Mouse (Mus musculus) mouse embryonic stem cell (cell line): Measurements from ENCODE around the gene Nsl1.

Experiments
- in situ Hi-C, 2 experiments: fragments of 300-500 bp; cut with MboI; formaldehyde crosslinking; loops; 1 replicate in 1 of 2; 3 replicates in 1 of 2; pipeline ENCODE4 v1.14.3; 2019 to 2020; ENCODE audit warnings: low sequenced_read_pairs in 2 of 2, low pct_unique_long_range_greater_than_20kb in 1 of 2, mixed read lengths in 1 of 2; ENCODE audit not compliant: unreplicated experiment in 1 of 2

Gene Nsl1

DNA sequence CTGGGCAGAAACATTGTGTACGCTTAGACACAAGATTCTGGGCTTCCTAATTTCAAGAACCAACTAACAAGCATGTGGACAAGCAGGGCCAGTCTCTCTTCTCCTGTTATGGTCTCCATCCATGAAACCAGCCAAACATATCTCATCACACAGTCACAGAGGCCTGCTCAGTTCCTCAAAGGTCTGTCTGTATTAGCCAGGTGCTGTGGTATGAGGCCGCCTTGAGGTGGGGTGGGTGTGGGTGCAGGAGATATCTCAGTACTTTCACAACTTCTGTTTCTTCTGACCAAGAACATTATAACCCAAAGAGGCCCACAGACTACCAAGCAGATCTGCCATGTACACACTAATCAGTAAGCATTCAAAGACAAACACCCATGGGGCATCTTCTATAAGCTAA is 17.5 kb upstream of the Nsl1 start:
- in situ Hi-C loops = no loop called here

DNA sequence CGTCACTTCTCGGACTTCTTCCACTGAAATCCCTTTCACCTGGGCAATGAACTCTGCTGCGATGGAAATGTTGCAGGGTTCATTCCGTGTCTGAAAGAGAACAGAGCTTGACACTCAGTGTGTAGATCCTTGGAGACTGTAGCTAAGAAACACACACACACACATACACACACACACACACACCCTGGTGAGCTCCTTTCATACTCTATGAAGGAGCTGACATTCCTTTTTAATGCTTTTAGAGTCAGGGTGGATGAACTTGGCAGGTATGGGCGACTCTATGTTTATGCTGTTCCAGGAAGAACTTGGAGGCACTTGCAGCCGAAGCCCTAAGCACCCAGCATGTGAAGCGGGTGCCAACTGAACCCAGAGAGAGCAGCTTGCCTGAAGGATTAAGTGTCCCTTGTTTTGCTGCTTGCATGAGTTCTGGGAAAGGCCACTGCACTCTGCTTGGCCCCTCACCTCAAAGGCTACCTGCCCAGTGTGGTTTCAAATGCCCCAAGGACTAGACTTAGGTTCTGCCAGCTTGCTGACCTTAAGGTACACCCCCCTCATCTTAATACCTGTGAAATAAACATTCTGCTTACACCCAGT is 16.5 kb upstream of the Nsl1 start:
- in situ Hi-C loops = no loop called here

DNA sequence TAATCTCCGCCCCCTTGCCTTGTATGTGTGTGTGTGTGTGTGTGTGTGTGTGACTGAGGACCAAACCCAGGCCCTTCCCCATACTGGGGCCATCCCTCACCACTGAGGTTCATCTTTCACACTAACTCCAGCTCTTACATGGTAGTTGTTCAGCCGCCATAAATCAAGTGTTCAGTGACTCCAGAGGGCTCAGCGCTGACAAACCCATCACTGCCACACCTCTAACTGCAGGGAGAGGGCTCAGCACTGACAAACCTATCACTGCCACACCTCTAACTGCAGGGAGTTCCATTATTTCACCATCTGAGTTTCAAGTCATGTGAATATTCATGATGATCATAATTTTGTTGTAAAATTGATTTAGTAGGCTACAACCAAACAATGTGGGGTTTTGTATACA is 9.3 kb upstream of the Nsl1 start:
- in situ Hi-C loops = no loop called here

DNA sequence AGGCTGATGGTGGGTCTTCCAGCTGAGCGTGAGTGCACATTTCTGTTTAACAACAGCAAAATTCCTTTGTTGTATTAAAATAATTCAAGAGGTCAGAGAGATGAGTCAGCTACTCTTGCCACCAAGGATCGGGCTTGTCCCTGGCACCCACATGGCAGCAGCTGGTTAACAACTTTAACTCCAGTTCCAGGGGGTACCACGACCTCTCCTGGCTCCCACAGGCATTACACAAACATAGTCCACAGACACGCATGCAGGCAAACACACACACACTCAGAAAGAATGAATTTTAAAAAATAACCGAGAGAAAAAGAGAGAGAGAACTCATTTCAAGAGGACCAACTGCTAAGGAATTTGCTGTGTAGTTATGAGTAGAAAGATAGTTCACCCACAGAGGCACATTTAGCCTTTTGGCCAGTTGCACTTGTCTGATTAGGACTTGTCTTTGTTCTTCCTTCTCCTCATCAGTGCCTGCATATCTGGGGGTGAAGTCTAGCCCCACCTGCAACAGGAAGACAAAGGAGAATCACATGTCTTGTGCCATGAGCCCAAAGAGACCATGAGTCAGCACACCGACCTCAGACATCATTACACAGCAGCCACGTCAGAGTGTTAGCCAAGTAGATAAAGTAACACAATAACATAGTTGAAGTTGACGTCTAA is 7.8 kb upstream of the Nsl1 start:
- in situ Hi-C loops = no loop called here

DNA sequence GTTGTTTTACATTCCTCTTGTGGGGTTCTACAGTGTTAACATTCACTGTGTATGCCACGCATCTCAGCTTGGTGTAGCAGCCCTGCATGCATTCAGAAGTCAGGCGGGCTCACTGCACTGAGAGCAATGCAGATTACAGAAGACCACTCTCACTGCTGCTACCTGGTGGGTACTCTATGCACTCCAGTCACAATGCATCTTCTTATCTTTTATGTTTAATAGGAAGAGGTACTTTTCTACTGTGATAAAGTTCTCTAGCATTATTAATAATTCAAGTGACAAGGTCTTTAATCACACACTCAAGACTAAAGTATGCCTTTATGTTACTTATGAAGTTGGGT is 7.3 kb upstream of the Nsl1 start:
- in situ Hi-C loops = no loop called here

DNA sequence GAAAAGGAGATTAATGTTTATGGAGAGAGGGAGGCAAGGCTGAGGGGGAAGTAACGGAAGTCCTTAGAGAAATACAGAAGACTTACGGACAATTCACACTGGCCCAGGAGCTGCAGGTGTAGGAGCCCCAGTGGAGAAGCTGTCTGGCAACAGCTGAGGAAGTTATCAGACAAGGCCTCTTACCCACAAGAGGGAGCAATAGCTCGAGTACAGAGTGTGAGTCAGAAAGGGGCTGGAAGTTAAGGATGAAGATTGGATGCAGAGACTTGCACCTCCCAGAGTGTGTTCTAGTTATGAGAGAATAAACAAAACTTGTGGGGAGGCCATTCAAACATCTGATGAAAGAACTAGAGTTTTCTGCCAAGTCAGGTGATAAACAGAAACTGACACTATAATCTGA is 5.4 kb upstream of the Nsl1 start:
- in situ Hi-C loops = no loop called here

DNA sequence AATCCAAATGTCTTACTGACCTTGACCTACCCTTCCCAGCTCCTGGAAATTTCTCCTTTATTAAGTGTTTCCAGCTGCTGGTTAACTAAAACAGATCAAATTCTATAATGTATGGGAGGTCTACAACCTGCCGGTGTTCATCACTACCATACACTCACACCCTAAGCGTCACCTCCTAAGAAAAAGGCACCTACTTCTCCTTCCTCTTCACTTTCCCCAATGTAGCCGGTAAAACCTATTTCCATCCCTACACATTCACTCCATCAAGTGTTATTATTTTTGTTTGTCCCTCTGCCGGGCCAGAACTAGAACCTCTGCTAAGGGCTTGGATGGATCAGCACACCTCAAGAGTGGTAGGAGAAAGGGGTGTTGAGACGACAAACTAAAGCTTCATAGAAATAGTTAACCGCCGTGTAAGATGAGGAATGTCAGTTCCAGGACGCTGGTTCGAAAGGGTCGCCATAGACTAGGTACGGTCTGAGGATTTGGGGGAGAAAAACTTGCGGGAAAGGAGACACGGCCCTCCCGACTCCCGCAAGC is 501 bp upstream of the Nsl1 start:
- in situ Hi-C loops = no loop called here

DNA sequence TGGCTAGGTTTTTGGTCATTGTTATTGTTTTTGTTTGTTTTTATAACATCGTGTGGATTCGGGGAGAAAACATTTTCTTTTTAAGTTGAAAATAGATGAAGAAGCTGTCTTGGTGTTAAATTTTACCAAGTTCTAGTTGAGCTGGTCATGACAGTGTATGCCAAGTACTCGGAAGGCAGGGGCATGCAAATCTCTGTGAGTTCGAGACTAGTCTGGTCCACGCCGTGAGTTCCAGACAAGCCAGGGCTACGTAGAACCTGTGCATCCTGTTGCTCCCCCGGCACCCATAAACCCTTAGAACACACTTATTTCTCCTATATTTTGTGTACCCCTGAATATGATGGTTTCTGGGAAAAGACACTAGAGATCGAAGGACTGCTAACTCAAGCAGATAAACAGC is 888 bp downstream of the Nsl1 start:
- in situ Hi-C loops = no loop called here

DNA sequence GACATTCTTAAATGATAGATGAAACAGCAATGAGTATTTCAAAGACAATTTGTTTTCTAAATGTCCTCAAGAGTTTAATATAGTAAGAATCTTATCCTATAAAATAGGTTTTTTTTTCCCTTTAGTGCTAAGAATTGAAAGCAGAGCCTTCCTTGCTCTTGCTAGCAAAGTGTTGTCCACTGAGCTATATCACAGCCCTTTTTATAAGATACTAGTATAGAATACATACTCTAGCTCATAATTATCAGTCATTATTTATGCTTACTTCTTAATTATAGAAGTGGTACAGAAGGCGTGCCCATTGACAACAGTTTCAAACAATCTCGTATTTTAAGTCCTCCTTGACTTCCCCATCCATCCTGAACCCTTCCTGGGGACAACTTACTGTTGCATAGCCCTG is 1.7 kb downstream of the Nsl1 start:
- in situ Hi-C loops = no loop called here

DNA sequence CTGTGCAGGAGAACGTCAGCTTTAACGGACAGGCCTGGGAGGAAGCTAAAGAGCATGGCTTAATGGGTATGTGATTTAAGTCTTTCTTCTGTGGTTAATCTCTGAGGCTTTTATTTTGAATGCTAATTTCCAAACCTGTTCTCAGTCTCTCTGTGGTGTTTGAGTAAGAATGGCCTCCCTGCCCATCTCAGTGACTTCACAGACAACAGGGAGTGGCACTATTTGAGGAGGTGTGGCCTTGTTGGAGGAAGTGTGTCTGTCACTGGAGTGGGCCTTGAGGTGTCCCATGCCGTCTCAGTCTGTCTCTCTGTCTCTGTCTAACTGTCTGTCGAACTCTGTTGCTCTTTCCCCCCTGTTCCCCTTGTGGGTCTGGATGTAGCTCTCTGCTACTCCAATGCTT is 2.4 kb downstream of the Nsl1 start:
- in situ Hi-C loops = no loop called here

DNA sequence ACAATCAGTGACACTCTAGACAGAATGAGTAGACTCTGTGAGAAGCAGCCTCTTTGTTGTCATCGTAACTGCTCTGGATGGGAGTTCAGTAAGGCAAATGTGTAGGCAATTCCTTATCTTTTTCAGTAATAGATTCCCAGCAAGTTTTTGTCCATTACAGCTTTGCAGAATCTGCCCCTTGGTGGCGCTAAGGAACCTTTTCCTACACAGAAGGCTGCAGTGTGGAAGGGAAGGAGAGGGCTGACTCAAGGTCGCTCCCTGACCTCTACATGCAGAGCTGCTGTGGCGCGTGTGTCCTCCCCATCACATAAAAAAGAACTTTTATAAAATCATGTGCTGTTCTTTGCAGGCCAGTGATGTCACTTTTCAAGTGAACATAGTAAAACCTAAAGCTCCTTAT is 5.6 kb downstream of the Nsl1 start:
- in situ Hi-C loops = no loop called here

DNA sequence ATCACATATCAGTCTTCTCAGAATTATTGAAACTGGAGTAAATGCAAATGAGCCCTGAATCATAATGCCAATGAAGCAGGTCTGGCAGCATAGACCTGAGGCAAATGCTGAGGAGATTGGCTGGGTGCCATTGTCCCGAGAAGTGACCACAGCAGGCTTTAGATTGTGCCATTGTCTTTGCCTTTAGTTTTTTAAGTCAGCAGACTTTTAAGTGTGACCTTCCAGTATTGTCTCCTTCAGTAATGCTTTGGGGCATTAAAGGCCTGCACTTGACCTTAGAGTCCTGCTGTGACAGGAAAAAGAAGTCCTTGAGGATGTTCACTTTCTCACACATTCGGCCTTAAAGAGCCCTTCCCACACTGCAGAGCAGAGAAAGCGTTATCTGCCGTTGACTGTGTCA is 7.4 kb downstream of the Nsl1 start:
- in situ Hi-C loops = no loop called here

DNA sequence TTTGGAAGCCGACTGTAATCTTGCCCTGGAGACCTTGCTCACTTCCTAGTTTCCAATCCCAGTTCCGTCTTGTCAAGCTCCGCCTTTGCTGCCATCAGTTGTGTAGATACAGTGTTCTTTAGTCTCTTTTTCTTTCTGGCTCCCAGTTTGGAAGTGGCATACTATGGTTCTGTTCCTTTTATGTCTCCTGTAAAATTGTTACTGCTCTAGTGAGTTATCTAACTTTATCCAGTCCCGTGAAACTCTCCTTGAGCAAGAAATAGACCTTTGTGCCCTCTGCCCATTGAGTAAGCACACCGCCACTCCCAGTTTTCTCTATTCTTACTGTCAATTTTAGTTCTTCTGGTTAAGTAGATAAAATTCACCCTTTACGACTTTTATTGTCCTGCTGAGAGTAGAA is 8.8 kb downstream of the Nsl1 start:
- in situ Hi-C loops = no loop called here

DNA sequence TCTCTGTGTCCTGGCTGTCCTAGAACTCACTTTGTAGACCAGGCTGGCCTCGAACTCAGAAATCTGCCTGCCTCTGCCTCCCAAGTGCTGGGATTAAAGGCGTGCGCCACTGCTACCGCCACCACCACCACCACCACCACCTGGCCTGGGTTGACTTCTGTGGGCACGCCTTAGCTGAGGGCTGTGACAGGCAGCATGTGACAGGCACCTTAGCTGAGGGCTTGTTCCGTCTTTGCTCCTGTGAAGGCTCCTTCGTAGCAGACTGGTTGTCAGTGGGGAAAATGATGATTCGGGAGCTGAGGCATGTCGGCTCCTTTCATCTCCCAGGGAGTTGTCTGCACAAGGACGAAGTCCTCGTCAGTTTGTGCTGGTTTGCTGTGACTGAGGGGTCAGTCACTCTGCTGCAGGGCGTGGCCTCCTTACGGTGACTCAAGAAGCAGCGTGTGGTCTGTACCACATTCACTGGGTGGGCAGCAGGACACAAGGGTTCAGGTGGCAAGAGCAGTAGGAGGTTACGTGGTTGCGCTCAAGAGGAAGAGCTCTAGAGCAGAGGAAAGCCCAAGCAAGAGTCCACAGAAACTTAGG is 9.6 kb downstream of the Nsl1 start:
- in situ Hi-C loops = no loop called here

DNA sequence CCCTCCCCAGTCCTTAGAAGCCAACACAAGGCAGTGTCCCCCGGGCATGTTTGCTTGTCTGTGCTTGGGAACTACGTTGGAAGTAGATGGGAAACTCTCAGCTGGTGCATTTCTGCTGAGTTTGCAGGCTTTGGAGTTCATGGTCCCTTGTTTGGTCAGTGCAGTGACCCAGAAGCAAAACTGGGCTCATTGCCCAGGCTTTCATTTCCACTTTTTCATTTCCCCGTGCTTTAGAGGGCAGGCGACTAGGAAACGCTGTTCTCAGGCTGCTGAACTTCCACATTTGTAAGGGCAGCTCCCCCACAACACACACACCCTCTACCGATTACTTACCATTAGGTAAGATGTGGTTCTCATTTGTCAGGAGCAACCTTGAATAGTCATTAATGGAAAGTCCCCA is 10.2 kb downstream of the Nsl1 start:
- in situ Hi-C loops = no loop called here

DNA sequence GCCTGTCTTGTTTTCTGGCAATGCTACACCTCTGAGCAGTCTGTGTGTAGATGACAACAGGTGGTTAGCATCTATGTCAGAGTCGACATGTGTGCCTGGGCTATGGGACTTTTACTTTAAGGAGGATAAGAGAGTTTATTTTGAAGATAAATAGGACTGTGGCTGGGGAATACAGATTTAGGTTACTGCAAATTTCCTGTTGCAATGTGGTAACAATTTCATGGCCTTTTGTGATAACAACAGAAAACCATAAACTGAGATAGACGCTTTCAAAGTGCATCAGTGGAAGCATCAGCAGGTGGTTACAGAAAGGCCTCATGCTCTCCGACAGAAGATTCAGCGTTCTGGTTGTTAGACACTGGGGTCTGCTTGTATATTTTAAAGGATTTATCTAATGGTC is 10.7 kb downstream of the Nsl1 start:
- in situ Hi-C loops = no loop called here

DNA sequence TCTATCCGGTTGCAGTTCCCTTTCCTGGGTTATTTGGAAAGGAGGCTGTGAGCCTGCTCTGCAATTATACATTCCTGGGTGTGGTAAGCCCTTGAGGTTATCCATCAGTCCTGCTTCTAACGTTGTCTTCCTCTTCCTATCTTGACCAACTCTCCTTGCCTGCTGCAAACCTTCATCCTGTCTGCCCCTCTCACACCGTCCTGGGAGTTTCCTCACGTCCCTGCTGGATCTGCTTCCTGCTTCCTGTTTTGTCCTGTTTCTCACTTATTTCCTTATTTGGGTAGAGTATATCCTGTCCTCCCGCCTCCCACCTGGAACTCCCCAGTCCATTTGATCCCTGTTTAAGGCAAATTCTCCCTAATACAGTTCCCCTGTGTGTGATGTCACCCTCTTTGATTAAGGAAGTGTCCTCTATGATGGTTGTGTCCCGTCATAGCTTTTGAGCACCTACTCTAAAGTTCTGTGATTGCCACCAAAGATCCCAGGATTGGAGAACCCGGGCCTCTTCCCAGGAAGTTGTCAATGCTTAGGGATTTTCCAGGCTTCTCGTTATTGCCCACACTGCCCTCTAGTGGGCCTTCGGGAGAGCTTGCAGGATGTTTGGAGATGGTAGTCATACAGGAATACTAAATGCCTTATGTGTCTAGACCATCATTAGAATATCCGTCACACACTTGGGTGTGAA is 12.5 kb downstream of the Nsl1 start:
- in situ Hi-C loops = loop anchor here in 1 of 2 experiments (25.0 kb wide), 1 partner anchor 212 kb away; no protein-coding TSS in a partner anchor

DNA sequence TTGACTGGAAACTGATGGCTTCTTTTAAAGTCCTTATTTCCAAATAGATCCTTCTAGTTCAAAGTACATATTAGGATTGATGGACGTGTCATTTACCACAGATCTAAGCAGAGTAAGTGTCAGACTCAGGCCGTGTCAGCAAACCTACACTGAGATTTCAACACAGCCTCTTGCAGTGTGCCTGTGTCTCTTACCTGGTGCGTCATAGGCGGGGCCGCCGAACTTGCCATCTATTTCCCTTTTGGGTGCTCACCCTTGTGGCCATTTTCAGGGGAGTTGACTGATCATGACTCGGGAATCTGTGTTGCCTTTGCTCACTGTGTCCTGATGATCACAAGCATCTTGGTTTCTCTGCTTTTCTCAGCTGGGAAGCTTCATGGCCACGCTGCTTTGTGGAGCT is 20.4 kb downstream of the Nsl1 start:
- in situ Hi-C loops = loop anchor here in 1 of 2 experiments (25.0 kb wide), 1 partner anchor 204 kb away; no protein-coding TSS in a partner anchor

DNA sequence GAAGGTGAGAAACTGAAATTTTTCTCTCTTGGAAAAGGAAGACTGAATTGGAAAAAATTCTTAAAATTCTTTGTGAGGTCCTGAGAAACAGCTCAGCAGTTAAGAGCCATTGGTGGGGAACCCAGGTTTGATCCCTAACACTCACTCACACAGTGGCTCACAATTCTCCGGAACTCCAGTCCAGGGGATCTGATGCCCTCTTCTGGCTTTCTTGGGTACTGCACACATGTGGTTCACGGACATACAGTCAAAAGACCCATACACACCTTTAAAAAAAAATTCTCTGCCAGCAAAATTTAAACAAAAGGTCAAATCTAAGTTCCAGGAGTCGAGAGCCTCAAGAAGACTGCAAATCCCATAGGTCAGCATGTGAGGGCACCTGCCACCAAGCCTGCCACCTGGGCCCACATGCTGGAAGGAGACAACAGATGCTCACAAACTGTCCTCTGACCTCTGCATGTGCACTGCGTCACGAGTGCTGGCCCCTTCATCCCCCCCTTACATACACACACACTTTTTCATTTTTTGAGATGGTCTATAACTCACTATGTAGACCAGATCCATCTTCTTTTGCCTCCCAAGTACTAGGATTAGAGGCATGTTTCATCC is 22.2 kb downstream of the Nsl1 start:
- in situ Hi-C loops = loop anchor here in 1 of 2 experiments (25.0 kb wide), 1 partner anchor 202 kb away; no protein-coding TSS in a partner anchor
